Mouse (Mus musculus): ENCODE results near the gene Acvrl1.
"Not testable (repeated sequence)": the region's sequence is repeated elsewhere in the genome, so short reads cannot be mapped to it uniquely, and the experiment has no call there.

Acvrl1 gene

GRCm38 (mm10) chr15:101107906-101108671 lies 20.2 kb upstream of the Acvrl1 start:
- no peak for DNase-seq

GRCm38 (mm10) chr15:101113176-101113575 lies 15.1 kb upstream of the Acvrl1 start:
- DNase-seq: peak; percentile 15

GRCm38 (mm10) chr15:101113778-101114177 lies 14.5 kb upstream of the Acvrl1 start:
- DNase-seq: not testable (repeated sequence)

GRCm38 (mm10) chr15:101115511-101116110 lies 12.7 kb upstream of the Acvrl1 start, which contains the start of gene Ankrd33:
TSS of gene Ankrd33 (plus strand) at chr15:101115755.
- no peak for DNase-seq

- DNase-seq: no peak
These were observed 9.8 kb upstream of the Acvrl1 start for GRCm38 (mm10) chr15:101118399-101119125.

GRCm38 (mm10) chr15:101121411-101122289 lies 6.7 kb upstream of the Acvrl1 start:
- no peak for DNase-seq

GRCm38 (mm10) chr15:101122290-101122589 lies 6.1 kb upstream of the Acvrl1 start:
- DNase-seq: no peak

GRCm38 (mm10) chr15:101123202-101123601 lies 5.1 kb upstream of the Acvrl1 start:
- no peak for DNase-seq

- DNase-seq: no peak
These were observed 2.8 kb upstream of the Acvrl1 start for GRCm38 (mm10) chr15:101125561-101125960.

- DNase-seq: no peak
These were observed 1.3 kb upstream of the Acvrl1 start for GRCm38 (mm10) chr15:101126876-101127544.

GRCm38 (mm10) chr15:101129412-101129811 lies 1.1 kb downstream of the Acvrl1 start:
- no peak for DNase-seq

- DNase-seq: no peak
These were observed 3.2 kb downstream of the Acvrl1 start for GRCm38 (mm10) chr15:101131498-101131897.

GRCm38 (mm10) chr15:101132041-101132440 lies 3.7 kb downstream of the Acvrl1 start:
- no peak for DNase-seq

GRCm38 (mm10) chr15:101132761-101133160 lies 4.4 kb downstream of the Acvrl1 start:
- DNase-seq: no peak

GRCm38 (mm10) chr15:101133993-101134704 lies 5.8 kb downstream of the Acvrl1 start:
- DNase-seq: peak; percentile 32

- peak; percentile 55 for DNase-seq
These were observed 7.1 kb downstream of the Acvrl1 start for GRCm38 (mm10) chr15:101135405-101135804.

- DNase-seq: no peak
These were observed 9.1 kb downstream of the Acvrl1 start for GRCm38 (mm10) chr15:101137455-101137854.

GRCm38 (mm10) chr15:101138675-101139074 lies 10.4 kb downstream of the Acvrl1 start:
- DNase-seq: no peak

- DNase-seq: no peak
These were observed 11.6 kb downstream of the Acvrl1 start for GRCm38 (mm10) chr15:101139885-101140284.

- no peak for DNase-seq
These were observed 12.3 kb downstream of the Acvrl1 start for GRCm38 (mm10) chr15:101140587-101140986.

GRCm38 (mm10) chr15:101141061-101141541 lies 12.8 kb downstream of the Acvrl1 start:
- peak; percentile 74 for DNase-seq
